Comparison of ENCODE assay signal across 12 mouse cellular contexts in genomic region chr15:91377105-91377504, GRCm38 (mm10).
DNase-seq lines count a peak whose midpoint lies in the region; ATAC-seq and TF ChIP-seq lines count a peak whose summit lies in the region.
"Had no signal": no experiment of that assay in that cellular context is flagged by ENCODE, and none has a peak within 500 bp of the region (broad histone marks: within the 10 kb centered on the region; RNA-seq: fewer than 3 reads in every experiment).

No protein-coding gene starts in this region.

- no peaks in the 10 kb centered on the region for H3K9me3 ChIP-seq in hindbrain, postnatal 0 days (ENCODE audit: low read length)
- H3K9me3 ChIP-seq in hindbrain, embryonic 13.5 days = no peaks in the 10 kb centered on the region
- H3K9me3 ChIP-seq: embryonic facial prominence, embryonic 12.5 days; heart, embryonic 15.5 days had no signal

- H3K36me3 ChIP-seq in hindbrain, postnatal 0 days (ENCODE audit: insufficient read depth, low read length) = no peaks in the 10 kb centered on the region
- H3K36me3 ChIP-seq in hindbrain, embryonic 13.5 days = no peaks in the 10 kb centered on the region
- H3K36me3 ChIP-seq: embryonic facial prominence, embryonic 12.5 days; heart, embryonic 15.5 days had no signal

- peak overlapping the region; percentile 33 for H3K4me3 ChIP-seq in cerebellum, adult 2 months (replicated peaks; ENCODE audit: insufficient read depth, low read depth, low read length)
- H3K4me3 ChIP-seq in hindbrain, postnatal 0 days (ENCODE audit: low read length) = no peak overlapping the region
- H3K4me3 ChIP-seq in hindbrain, embryonic 13.5 days = no peak overlapping the region
- H3K4me3 ChIP-seq: embryonic facial prominence, embryonic 12.5 days; heart, embryonic 15.5 days had no signal

- H3K9ac ChIP-seq in hindbrain, postnatal 0 days (replicated peaks; ENCODE audit: low read length) = no peak overlapping the region
- no peak overlapping the region for H3K9ac ChIP-seq in hindbrain, embryonic 13.5 days
- H3K9ac ChIP-seq: embryonic facial prominence, embryonic 12.5 days; heart, embryonic 15.5 days; liver, embryonic 14.5 days had no signal

- H3K27ac ChIP-seq in cerebellum, adult 2 months (ENCODE audit: insufficient read depth, low read length) = peak overlapping the region; percentile 46; the same call in 1 of the 2 replicates
- peak overlapping the region; percentile 2; the same call in 1 of the 2 replicates for H3K27ac ChIP-seq in hindbrain, postnatal 0 days
- no peak overlapping the region; the same call in 1 of the 2 replicates for H3K27ac ChIP-seq in hindbrain, embryonic 13.5 days
- H3K27ac ChIP-seq: embryonic facial prominence, embryonic 12.5 days; heart, embryonic 15.5 days; liver, embryonic 14.5 days had no signal

- TF ChIP-seq POLR2A in cerebellum, adult 2 months (IDR thresholded peaks at IDR 0.05; ENCODE audit: borderline replicate concordance, insufficient read depth, low read length) = no peak

- no peak for TF ChIP-seq CTCF in cerebellum, adult 2 months (IDR thresholded peaks at IDR 0.05; ENCODE audit: borderline replicate concordance, insufficient read depth, low read depth, low read length)
- TF ChIP-seq CTCF in hindbrain, postnatal 0 days (IDR thresholded peaks at IDR 0.05; ENCODE audit: low read depth) = no peak

- no peak for ATAC-seq in hindbrain, postnatal 0 days
- ATAC-seq in hindbrain, embryonic 13.5 days (ENCODE audit: low FRiP score) = no peak
- ATAC-seq: intestine, embryonic 16.5 days had no signal

- no peak overlapping the region for H3K4me2 ChIP-seq in hindbrain, postnatal 0 days (ENCODE audit: low read depth, low read length)
- H3K4me2 ChIP-seq in hindbrain, embryonic 13.5 days = no peak overlapping the region
- H3K4me2 ChIP-seq: embryonic facial prominence, embryonic 12.5 days; heart, embryonic 15.5 days had no signal

- H3K4me1 ChIP-seq in cerebellum, adult 2 months (ENCODE audit: control insufficient read depth, insufficient read depth, low read length) = peaks cover 13% of the 10 kb centered on the region
- H3K4me1 ChIP-seq in hindbrain, postnatal 0 days (ENCODE audit: insufficient read depth, low read length) = peaks cover 26% of the 10 kb centered on the region; the same call in 1 of the 2 replicates
- peaks cover 43% of the 10 kb centered on the region for H3K4me1 ChIP-seq in hindbrain, embryonic 13.5 days (replicated peaks)

- peak; percentile 39 to 42 for DNase-seq in cerebellum, adult 2 months
- DNase-seq in cerebellum, postnatal 14 days = no peak
- DNase-seq in hindbrain, postnatal 0 days (ENCODE audit: low spot score) = peak; percentile 41
- peak; percentile 71 for DNase-seq in layer of hippocampus, adult 9-11 months
- DNase-seq in right cerebral cortex, postnatal 25 days = peak; percentile 39
- no peak for DNase-seq in spleen, postnatal 36 days (ENCODE audit: low spot score in 2 of 2)
- DNase-seq in gastrocnemius, postnatal 25 days = no peak

- no peaks in the 10 kb centered on the region for H3K27me3 ChIP-seq in cerebellum, adult 2 months (ENCODE audit: control insufficient read depth, insufficient read depth, low read length)
- H3K27me3 ChIP-seq in hindbrain, postnatal 0 days (ENCODE audit: insufficient read depth, low read length) = no peaks in the 10 kb centered on the region
- H3K27me3 ChIP-seq in hindbrain, embryonic 13.5 days = no peaks in the 10 kb centered on the region
- H3K27me3 ChIP-seq: embryonic facial prominence, embryonic 12.5 days; heart, embryonic 15.5 days had no signal

- 13% methylated on average over 11 of the region's 11 CpGs for WGBS in cerebellum, adult 2 months
- 29% methylated on average over 11 of the region's 11 CpGs for WGBS in hindbrain, postnatal 0 days
- WGBS in hindbrain, embryonic 13.5 days = 43% methylated on average over 11 of the region's 11 CpGs

Comparison
In these comparisons a context has a peak if more than half of its experiments do, and no peak if none do; other contexts are left out.
1. DNase-seq: peak in cerebellum, adult 2 months (2 of 2), hindbrain, postnatal 0 days (single experiment), layer of hippocampus, adult 9-11 months (single experiment) and right cerebral cortex, postnatal 25 days (single experiment); none in cerebellum, postnatal 14 days (0 of 2), spleen, postnatal 36 days (0 of 2) and gastrocnemius, postnatal 25 days (single experiment).